Mouse (Mus musculus): Measurements from ENCODE around the gene Capn9. TPM values are rescaled to one million over a fixed set of nuclear protein-coding genes. Genes with fewer than 3 reads are reported as not detected.

The Capn9 gene
- total RNA-seq, 2 experiments from 2014 or later, result not detected

DNA sequence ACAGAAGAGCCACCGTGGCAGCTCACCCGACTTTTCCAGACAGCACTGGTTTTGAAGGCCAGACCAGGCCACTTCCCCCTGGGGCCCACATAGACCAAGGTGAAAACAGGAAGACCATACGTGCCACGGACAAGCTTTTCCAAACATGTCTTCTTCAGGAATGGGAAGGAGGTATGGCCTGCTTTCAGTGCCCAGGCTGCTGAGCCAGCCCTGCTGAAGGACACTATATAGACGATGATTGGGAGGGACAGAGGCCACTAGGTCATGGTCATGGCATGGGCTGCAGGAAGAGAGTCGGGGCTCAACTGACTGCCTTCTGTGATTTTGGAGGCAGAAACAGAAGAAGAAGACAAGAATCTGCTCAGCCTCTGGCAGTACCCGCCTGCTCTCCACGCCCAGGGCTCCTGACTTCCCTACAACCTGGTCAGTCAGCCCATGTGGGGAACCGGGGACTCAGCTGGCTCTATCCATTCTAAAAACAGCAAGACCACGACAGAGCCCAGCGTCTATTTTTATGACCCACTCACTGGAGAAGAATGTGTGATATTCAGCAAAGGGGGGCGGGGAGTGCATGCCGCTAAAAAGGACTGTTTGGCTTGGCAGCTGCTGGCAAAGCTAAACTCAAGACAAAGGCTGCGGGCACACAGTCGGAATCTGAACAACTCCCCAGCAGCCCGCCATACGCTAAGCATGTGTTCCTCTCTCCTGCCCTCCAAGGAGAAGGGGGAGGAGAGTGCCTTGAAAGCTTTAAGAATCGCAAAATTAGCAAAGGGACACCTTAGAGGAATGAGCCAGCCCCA is 67.8 kb downstream of the Capn9 start:
- peak; percentile 79 to 87 for DNase-seq

DNA sequence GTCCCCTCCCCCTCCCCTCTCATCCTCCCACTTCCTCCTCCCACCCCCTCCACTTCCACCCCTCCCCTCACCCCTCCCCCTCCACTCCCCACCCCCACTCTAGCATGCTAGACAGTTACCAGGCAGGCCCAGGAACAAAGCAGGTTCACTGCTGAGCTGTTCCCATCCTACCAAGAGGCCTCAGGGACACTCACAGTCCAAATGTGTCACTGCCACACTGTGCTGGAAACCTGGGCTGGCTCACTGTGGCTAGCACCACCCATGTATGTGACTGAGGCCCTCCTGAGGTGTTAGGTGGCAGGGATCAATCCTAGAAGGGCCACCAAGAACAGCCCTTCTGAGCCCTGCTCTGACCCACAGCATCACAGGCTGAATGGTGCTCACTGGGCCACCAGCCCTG is 72.4 kb downstream of the Capn9 start:
- DNase-seq, result no peak

- DNase-seq, result no peak
Observed at GRCm38 (mm10) chr8:124651776-124652175, 75.9 kb downstream of the Capn9 start.

- no peak for DNase-seq
Observed at GRCm38 (mm10) chr8:124652546-124652945, 76.6 kb downstream of the Capn9 start.

DNA sequence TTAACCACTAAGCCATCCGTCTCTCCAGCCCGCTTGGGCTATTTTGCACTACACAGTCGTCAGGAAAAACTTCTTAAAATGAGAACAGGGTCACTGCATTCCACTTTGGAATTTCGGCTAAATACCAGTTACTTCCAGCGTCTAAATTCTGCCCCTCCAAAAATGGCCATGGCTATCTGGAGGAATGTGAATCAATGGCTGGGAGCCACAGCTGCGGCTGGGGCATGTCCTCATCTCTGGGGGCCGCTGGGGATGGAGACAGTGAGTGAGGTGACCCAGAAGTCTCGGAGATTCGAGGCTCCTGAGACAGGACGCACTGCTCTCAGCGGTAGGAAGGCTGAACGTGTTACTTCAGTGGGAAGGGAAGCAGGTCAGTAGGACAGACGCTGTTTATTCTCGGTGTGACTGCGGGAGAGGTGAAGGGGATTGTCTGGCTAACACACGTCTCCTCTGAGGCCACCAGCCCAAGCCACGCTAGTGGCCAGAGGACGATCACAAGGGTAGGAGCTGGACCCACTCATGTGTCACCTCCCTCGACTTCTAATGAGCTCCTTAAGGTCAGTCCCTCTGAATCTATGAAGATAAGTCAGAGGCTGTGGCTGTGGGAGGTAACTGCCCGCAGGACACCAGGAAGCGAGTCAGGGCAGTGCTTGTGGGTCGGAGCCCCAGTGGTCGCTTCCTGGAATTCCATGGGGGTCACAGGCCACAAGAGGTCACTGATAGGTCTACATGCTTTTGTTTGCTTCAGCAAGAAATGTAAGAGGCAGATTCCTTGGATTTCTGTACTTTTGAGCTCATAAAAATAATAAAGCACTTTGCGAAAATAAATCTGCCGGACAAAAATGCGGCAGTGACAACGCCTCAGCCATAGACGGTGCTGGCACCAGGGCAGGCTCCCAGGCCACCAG is 77.9 kb downstream of the Capn9 start:
- peak in 1 of 2 experiments; percentile 38 for DNase-seq

DNA sequence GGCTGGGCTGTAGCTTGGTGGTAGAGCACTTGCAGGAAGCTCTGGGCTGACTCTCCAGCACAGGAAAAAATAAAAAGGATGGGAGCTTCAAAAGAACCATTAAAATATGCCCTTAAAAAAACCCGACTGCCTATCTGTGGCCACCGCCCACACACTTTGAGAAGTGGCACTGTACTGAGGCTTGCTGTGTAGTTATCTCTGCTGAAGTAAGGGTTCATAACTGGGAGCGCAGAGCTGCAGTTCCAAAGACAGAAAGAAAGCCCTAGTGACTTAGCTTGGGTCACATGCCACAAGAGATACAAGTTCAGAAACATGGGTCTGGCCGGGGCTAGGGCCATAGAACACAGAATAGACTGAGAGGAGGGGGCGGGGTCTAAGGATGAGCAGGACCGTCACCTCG is 82.0 kb downstream of the Capn9 start:
- DNase-seq, result no peak

- DNase-seq, result peak; percentile 78 to 87
Observed at GRCm38 (mm10) chr8:124658415-124658814, 82.5 kb downstream of the Capn9 start.

DNA sequence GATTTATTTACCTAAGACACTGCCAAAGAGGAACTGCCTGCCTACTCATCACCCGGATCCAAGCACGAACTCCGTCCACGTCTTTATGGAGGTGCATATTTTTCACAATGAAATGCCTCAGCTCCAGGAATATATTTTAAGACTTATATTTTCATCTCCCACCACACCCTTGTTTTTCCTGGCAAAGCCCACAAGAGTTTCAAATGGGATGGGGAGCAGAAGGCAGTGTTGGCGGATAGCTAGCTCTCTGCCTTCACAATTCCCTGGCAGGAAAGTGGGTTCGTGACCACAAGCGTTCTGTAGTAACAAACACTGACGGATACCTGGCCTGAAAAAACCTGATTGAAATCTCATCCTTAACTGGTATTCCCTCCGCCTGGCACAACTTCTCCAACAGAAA is 85.9 kb downstream of the Capn9 start:
- DNase-seq, result peak; percentile 38 to 59

- peak in 1 of 2 experiments; percentile 58 for DNase-seq
Observed at GRCm38 (mm10) chr8:124662446-124663111, 86.7 kb downstream of the Capn9 start.

GRCm38 (mm10) chr8:124663112-124663873 is 87.4 kb downstream of the Capn9 start, which contains the start of gene 2310022B05Rik:
2310022B05Rik (minus strand) TSS chr8:124663369.
- DNase-seq, result peak; percentile 91 to 95

GRCm38 (mm10) chr8:124663874-124664230 is 87.9 kb downstream of the Capn9 start:
- DNase-seq, result no peak

DNA sequence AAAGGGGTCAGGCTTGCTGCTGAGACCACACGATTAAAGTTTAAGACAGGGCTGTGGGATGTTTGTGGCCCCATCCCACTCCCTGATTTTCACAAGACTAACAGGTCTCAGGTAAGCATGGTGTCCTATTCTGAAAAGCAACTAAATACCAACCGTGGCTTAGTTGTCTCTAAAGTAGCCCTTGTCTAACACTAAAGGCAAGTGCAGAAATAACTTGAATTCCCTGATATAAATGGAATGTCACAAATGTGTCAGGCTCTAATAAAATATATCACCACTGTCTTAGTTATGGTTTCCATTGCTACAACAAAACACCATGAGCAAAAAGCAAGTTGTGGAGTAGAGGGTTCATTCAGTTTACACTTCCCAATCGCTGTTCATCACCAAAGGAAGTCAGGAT is 88.5 kb downstream of the Capn9 start:
- DNase-seq, result no peak

Other genes with a start within 250 kb of the Capn9 start
- gene Pgbd5, start 136.5 kb upstream of the Capn9 start, total RNA-seq (2021), result under 1 TPM; 0.49 to 0.72 TPM
- 10 to 100 TPM; 25.9 to 28.0 TPM for gene Cog2, start 55.3 kb upstream of the Capn9 start, total RNA-seq (2021)
- gene Agt, start 6.4 kb upstream of the Capn9 start, total RNA-seq (2021), result 1 to 10 TPM; 7.8 to 9.2 TPM
- gene 2310022B05Rik, start 87.3 kb downstream of the Capn9 start, total RNA-seq (2021), result 10 to 100 TPM; 50.8 to 70.0 TPM
- 10 to 100 TPM; 14.7 to 15.0 TPM for gene Ttc13, start 145.9 kb downstream of the Capn9 start, total RNA-seq (2021)
- 1 to 10 TPM; 3.6 to 4.0 TPM for gene Arv1, start 146.0 kb downstream of the Capn9 start, total RNA-seq (2021)
- 1 to 10 TPM; 1.3 to 1.7 TPM for gene Fam89a, start 175.7 kb downstream of the Capn9 start, total RNA-seq (2021)
- gene Trim67, start 217.0 kb downstream of the Capn9 start, total RNA-seq (2021), result under 1 TPM; 0.47 to 0.67 TPM

Measured in heart, adult 18-20 months (tissue).